Mouse (Mus musculus) stomach, postnatal 0 days (tissue): ENCODE measurements around the gene Edem2.

Source experiments
- CTCF ChIP-seq: IDR thresholded peaks from 2 replicates; pipeline ENCODE4 v1.5.1; 2016; ENCODE audit warnings: antibody characterized with exemption, low read depth, mild to moderate bottlenecking, moderate library complexity
- EP300 ChIP-seq: optimal IDR thresholded peaks from 2 replicates; pipeline ENCODE3; 2016; ENCODE audit warnings: antibody characterized with exemption

DNA sequence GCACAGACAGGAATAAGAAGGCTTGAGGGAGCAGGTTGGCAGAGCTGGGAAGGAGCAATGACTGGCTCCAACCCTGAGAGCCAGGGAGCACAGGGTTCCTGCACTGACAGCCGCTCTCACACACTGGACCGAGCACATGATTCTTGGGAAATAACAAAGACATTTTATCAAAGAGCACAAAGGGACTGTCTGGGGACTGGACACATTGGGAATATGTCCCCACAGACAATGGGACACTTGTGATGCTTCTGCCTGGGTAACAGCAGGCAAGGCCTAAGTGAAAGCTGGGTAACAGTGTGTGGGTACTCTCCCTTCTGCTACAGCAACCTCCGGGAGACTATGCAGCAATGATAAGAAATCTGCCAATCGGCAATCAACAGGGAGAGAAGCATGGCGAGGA lies 66.9 kb downstream of the Edem2 start:
- no peak for TF ChIP-seq CTCF
- TF ChIP-seq EP300 = no peak
